Mouse (Mus musculus): ENCODE results near the gene Ppp1r14d.

Ppp1r14d gene

GRCm38 (mm10) chr2:119172862-119173576 lies 56.7 kb downstream of the Ppp1r14d start:
- peak; percentile 26; the same call in 1 of the 2 replicates for ATAC-seq (ENCODE audit: low TSS enrichment)

GRCm38 (mm10) chr2:119172446-119172845 lies 57.3 kb downstream of the Ppp1r14d start:
- ATAC-seq (ENCODE audit: low TSS enrichment), result no peak

GRCm38 (mm10) chr2:119171574-119171973 lies 58.1 kb downstream of the Ppp1r14d start:
- ATAC-seq (ENCODE audit: low TSS enrichment), result no peak

GRCm38 (mm10) chr2:119170282-119170681 lies 59.4 kb downstream of the Ppp1r14d start:
- no peak for ATAC-seq (ENCODE audit: low TSS enrichment)
